ENCODE assay signal across 20 mouse cellular contexts in genomic region chr15:63319666-63320065, GRCm38 (mm10).
DNase-seq lines count a peak whose midpoint lies in the region; ATAC-seq and TF ChIP-seq lines count a peak whose summit lies in the region.
"Had no signal": no experiment of that assay in that cellular context is flagged by ENCODE, and none has a peak within 500 bp of the region (broad histone marks: within the 10 kb centered on the region; RNA-seq: fewer than 3 reads in every experiment).

No protein-coding gene starts in this region.

- no peak overlapping the region for H3K4me2 ChIP-seq in forebrain, postnatal 0 days (ENCODE audit: low read depth)
- H3K4me2 ChIP-seq in forebrain, embryonic 12.5 days: no peak overlapping the region
- no peak overlapping the region for H3K4me2 ChIP-seq in midbrain, postnatal 0 days (ENCODE audit: low read depth, low read length, poor library complexity, severe bottlenecking)
- no peak overlapping the region for H3K4me2 ChIP-seq in midbrain, embryonic 16.5 days (ENCODE audit: low read length)
- H3K4me2 ChIP-seq: embryonic facial prominence, embryonic 13.5 days; heart, embryonic 11.5 days; heart, embryonic 15.5 days; hindbrain, embryonic 14.5 days had no signal

- no peaks in the 10 kb centered on the region for H3K9me3 ChIP-seq in forebrain, postnatal 0 days (ENCODE audit: low read length)
- no peaks in the 10 kb centered on the region for H3K9me3 ChIP-seq in forebrain, embryonic 12.5 days
- no peaks in the 10 kb centered on the region for H3K9me3 ChIP-seq in midbrain, postnatal 0 days (ENCODE audit: low read length)
- H3K9me3 ChIP-seq in midbrain, embryonic 16.5 days (replicated peaks; ENCODE audit: control insufficient read depth, low read length, poor library complexity, severe bottlenecking): no peaks in the 10 kb centered on the region
- H3K9me3 ChIP-seq: embryonic facial prominence, embryonic 13.5 days; heart, embryonic 15.5 days had no signal

- ATAC-seq in forebrain, postnatal 0 days: no peak
- ATAC-seq in forebrain, embryonic 12.5 days (ENCODE audit: low FRiP score): no peak
- no peak for ATAC-seq in midbrain, postnatal 0 days (ENCODE audit: low FRiP score)
- ATAC-seq in midbrain, embryonic 16.5 days: no peak
- ATAC-seq: forebrain, embryonic 16.5 days; intestine, embryonic 16.5 days had no signal

- no peak overlapping the region for H3K4me3 ChIP-seq in forebrain, postnatal 0 days (ENCODE audit: low read depth, low read length)
- no peak overlapping the region for H3K4me3 ChIP-seq in forebrain, embryonic 12.5 days (replicated peaks)
- no peak overlapping the region for H3K4me3 ChIP-seq in midbrain, postnatal 0 days (ENCODE audit: low read depth, low read length)
- no peak overlapping the region for H3K4me3 ChIP-seq in midbrain, embryonic 16.5 days (ENCODE audit: low read depth, low read length)
- H3K4me3 ChIP-seq: embryonic facial prominence, embryonic 13.5 days; heart, adult 2 months; heart, embryonic 15.5 days had no signal

- H3K27ac ChIP-seq in forebrain, postnatal 0 days (ENCODE audit: low read depth, low read length): no peak overlapping the region
- no peak overlapping the region for H3K27ac ChIP-seq in forebrain, embryonic 12.5 days
- H3K27ac ChIP-seq in midbrain, postnatal 0 days (ENCODE audit: low read depth, low read length): no peak overlapping the region
- no peak overlapping the region for H3K27ac ChIP-seq in midbrain, embryonic 16.5 days (ENCODE audit: low read length)
- H3K27ac ChIP-seq: embryonic facial prominence, embryonic 13.5 days; heart, adult 2 months; heart, embryonic 15.5 days; hindbrain, embryonic 14.5 days had no signal

- no peaks in the 10 kb centered on the region for H3K4me1 ChIP-seq in forebrain, postnatal 0 days (ENCODE audit: insufficient read depth)
- H3K4me1 ChIP-seq in forebrain, embryonic 12.5 days: no peaks in the 10 kb centered on the region
- no peaks in the 10 kb centered on the region for H3K4me1 ChIP-seq in midbrain, postnatal 0 days (ENCODE audit: insufficient read depth, low read length)
- H3K4me1 ChIP-seq in midbrain, embryonic 16.5 days (ENCODE audit: control insufficient read depth, insufficient read depth, low read length): no peaks in the 10 kb centered on the region
- H3K4me1 ChIP-seq: embryonic facial prominence, embryonic 13.5 days; heart, embryonic 15.5 days had no signal

- no peaks in the 10 kb centered on the region for H3K27me3 ChIP-seq in forebrain, postnatal 0 days (ENCODE audit: insufficient read depth, low read length)
- H3K27me3 ChIP-seq in forebrain, embryonic 12.5 days: no peaks in the 10 kb centered on the region
- H3K27me3 ChIP-seq in midbrain, postnatal 0 days (ENCODE audit: insufficient read depth, low read length): no peaks in the 10 kb centered on the region
- no peaks in the 10 kb centered on the region for H3K27me3 ChIP-seq in midbrain, embryonic 16.5 days (ENCODE audit: control insufficient read depth, insufficient read depth, low read depth, low read length)
- H3K27me3 ChIP-seq: embryonic facial prominence, embryonic 13.5 days; heart, embryonic 15.5 days had no signal

- no peak for TF ChIP-seq CTCF in forebrain, postnatal 0 days (IDR thresholded peaks at IDR 0.05; ENCODE audit: low read depth)
- no peak for TF ChIP-seq CTCF in midbrain, postnatal 0 days (IDR thresholded peaks at IDR 0.05)

- WGBS in forebrain, postnatal 0 days: 17% methylated on average over 1 of the region's 1 CpGs
- 50% methylated on average over 1 of the region's 1 CpGs for WGBS in forebrain, embryonic 12.5 days
- WGBS in midbrain, postnatal 0 days: 15% methylated on average over 1 of the region's 1 CpGs
- WGBS in midbrain, embryonic 16.5 days: 37% methylated on average over 1 of the region's 1 CpGs

- no peak overlapping the region for H3K9ac ChIP-seq in forebrain, postnatal 0 days
- H3K9ac ChIP-seq in forebrain, embryonic 12.5 days: no peak overlapping the region
- H3K9ac ChIP-seq in midbrain, postnatal 0 days (replicated peaks; ENCODE audit: low read length, poor library complexity, severe bottlenecking): no peak overlapping the region
- no peak overlapping the region for H3K9ac ChIP-seq in midbrain, embryonic 16.5 days (ENCODE audit: low read depth, low read length)
- H3K9ac ChIP-seq: embryonic facial prominence, embryonic 13.5 days; heart, embryonic 15.5 days; hindbrain, embryonic 14.5 days had no signal

- no peaks in the 10 kb centered on the region for H3K36me3 ChIP-seq in forebrain, postnatal 0 days (ENCODE audit: insufficient read depth)
- H3K36me3 ChIP-seq in forebrain, embryonic 12.5 days (replicated peaks): no peaks in the 10 kb centered on the region
- H3K36me3 ChIP-seq in midbrain, postnatal 0 days (ENCODE audit: insufficient read depth, low read length): no peaks in the 10 kb centered on the region
- H3K36me3 ChIP-seq in midbrain, embryonic 16.5 days (ENCODE audit: control insufficient read depth, insufficient read depth, low read length): no peaks in the 10 kb centered on the region
- H3K36me3 ChIP-seq: embryonic facial prominence, embryonic 13.5 days; heart, embryonic 15.5 days had no signal

- peak; percentile 66 to 68 for DNase-seq in cerebellum, postnatal 10 days
- DNase-seq in cerebellum, adult 11-12 months: no peak
- peak; percentile 46 for DNase-seq in forebrain, postnatal 0 days
- DNase-seq in midbrain, postnatal 0 days (ENCODE audit: low spot score): peak; percentile 41
- no peak for DNase-seq in thymus, postnatal 4 days
- DNase-seq: adrenal gland, adult 2 months; adrenal gland, postnatal 25 days; cerebellum, adult 2 months; cerebellum, postnatal 25 days; gastrocnemius, postnatal 14 days; heart, adult 2 months; heart, postnatal 14 days had no signal

Comparison
In these comparisons a context has a peak if more than half of its experiments do, and no peak if none do; other contexts are left out.
1. DNase-seq: peak in cerebellum, postnatal 10 days (2 of 2), forebrain, postnatal 0 days (single experiment) and midbrain, postnatal 0 days (single experiment); none in cerebellum, adult 11-12 months (single experiment) and thymus, postnatal 4 days (single experiment).